Mouse (Mus musculus) neural tube, embryonic 10.5 days (tissue): ENCODE data around the gene Atp6v1a.

ENCODE experiments used
- DNase-seq: peaks from one replicate; pipeline ENCODE4 v3.0.0-alpha.2; 2017; ENCODE audit warnings: low spot score; ENCODE audit errors: extremely low spot score

Gene Atp6v1a

GRCm38 (mm10) chr16:44139536-44140185, at the start of gene Atp6v1a, which contains the start of gene Naa50:
TSS of gene Atp6v1a (minus strand) at chr16:44139705.
TSS of gene Naa50 (plus strand) at chr16:44139830.
- peak; percentile 90 for DNase-seq

GRCm38 (mm10) chr16:44188766-44189165, 49.3 kb upstream of the Atp6v1a start:
- DNase-seq, result no peak

GRCm38 (mm10) chr16:44187172-44187571, 47.7 kb upstream of the Atp6v1a start:
- DNase-seq, result no peak

GRCm38 (mm10) chr16:44184769-44185168, 45.3 kb upstream of the Atp6v1a start:
- DNase-seq, result no peak

- no peak for DNase-seq
Observed at GRCm38 (mm10) chr16:44182597-44182996, 43.1 kb upstream of the Atp6v1a start.

GRCm38 (mm10) chr16:44178555-44178954, 39.0 kb upstream of the Atp6v1a start:
- no peak for DNase-seq

GRCm38 (mm10) chr16:44176511-44176910, 37.0 kb upstream of the Atp6v1a start:
- DNase-seq, result no peak

- DNase-seq, result no peak
Observed at GRCm38 (mm10) chr16:44175001-44175400, 35.5 kb upstream of the Atp6v1a start.

GRCm38 (mm10) chr16:44173966-44174530, 34.5 kb upstream of the Atp6v1a start:
- DNase-seq, result no peak

- DNase-seq, result no peak
Observed at GRCm38 (mm10) chr16:44173155-44173941, 33.8 kb upstream of the Atp6v1a start, which contains the start of gene Usf3. TSS of gene Usf3 (plus strand) at chr16:44173246.

GRCm38 (mm10) chr16:44172297-44173154, 33.0 kb upstream of the Atp6v1a start:
- DNase-seq, result peak; percentile 97

GRCm38 (mm10) chr16:44168990-44169389, 29.5 kb upstream of the Atp6v1a start:
- no peak for DNase-seq

GRCm38 (mm10) chr16:44165182-44165581, 25.7 kb upstream of the Atp6v1a start:
- no peak for DNase-seq

GRCm38 (mm10) chr16:44163831-44164230, 24.3 kb upstream of the Atp6v1a start:
- no peak for DNase-seq

- no peak for DNase-seq
Observed at GRCm38 (mm10) chr16:44159325-44159724, 19.8 kb upstream of the Atp6v1a start.

GRCm38 (mm10) chr16:44154497-44155057, 15.1 kb upstream of the Atp6v1a start:
- DNase-seq, result no peak

- no peak for DNase-seq
Observed at GRCm38 (mm10) chr16:44149002-44149767, 9.7 kb upstream of the Atp6v1a start.

GRCm38 (mm10) chr16:44141483-44141882, 2.0 kb upstream of the Atp6v1a start:
- DNase-seq, result no peak

- DNase-seq, result peak; percentile 77
Observed at GRCm38 (mm10) chr16:44140186-44140787, 782 bp upstream of the Atp6v1a start.
